Mouse (Mus musculus) forebrain, embryonic 11.5 days (tissue): ENCODE measurements at regions not wholly inside any gene's neighbourhood (a gene's known extent, or its start where the extent isn't known, plus 50 kb on each side); places are given as distances from the start of the nearest gene placed in this dataset.

Experiments
- ATAC-seq: fragments of 200-750 bp; cut with Nextera tagmentation; replicated peaks from 2 replicates; pipeline ENCODE4 v1.8.0; 2017; ENCODE audit warnings: moderate TSS enrichment; ENCODE audit not compliant: low FRiP score
- DNase-seq: peaks from one replicate; pipeline ENCODE4 v3.0.0-alpha.2; 2017; ENCODE audit warnings: low spot score
- H3K27ac ChIP-seq: fragments of 300-500 bp; sonication (generic); 2 replicates; pipeline ENCODE4 v1.5.1; 2014; ENCODE audit warnings: low read depth, low read length
- H3K27me3 ChIP-seq: fragments of 300-500 bp; sonication (generic); 2 replicates; pipeline ENCODE4 v1.6.1; 2014; ENCODE audit warnings: mild to moderate bottlenecking, low read length, mixed read lengths; ENCODE audit not compliant: control insufficient read depth, insufficient read depth
- H3K36me3 ChIP-seq: fragments of 300-500 bp; sonication (generic); 2 replicates; pipeline ENCODE4 v1.6.1; 2014; ENCODE audit warnings: mild to moderate bottlenecking, low read length, moderate library complexity, mixed read lengths; ENCODE audit not compliant: control insufficient read depth, insufficient read depth
- H3K4me1 ChIP-seq: fragments of 300-500 bp; sonication (generic); replicated peaks from 2 replicates; pipeline ENCODE4 v1.6.1; 2014; ENCODE audit warnings: low read length, mixed read lengths; ENCODE audit not compliant: control insufficient read depth, insufficient read depth
- H3K4me2 ChIP-seq: fragments of 300-500 bp; sonication (generic); 2 replicates; pipeline ENCODE4 v1.6.1; 2014; ENCODE audit warnings: low read depth, mild to moderate bottlenecking, low read length, moderate library complexity, mixed read lengths; ENCODE audit not compliant: severe bottlenecking
- H3K4me3 ChIP-seq: fragments of 300-500 bp; sonication (generic); 2 replicates; pipeline ENCODE4 v1.5.1; 2014; ENCODE audit warnings: low read depth, low read length
- H3K9ac ChIP-seq: fragments of 300-500 bp; sonication (generic); 2 replicates; pipeline ENCODE4 v1.6.1; 2014; ENCODE audit warnings: low read length
- H3K9me3 ChIP-seq: fragments of 300-500 bp; sonication (generic); 2 replicates; pipeline ENCODE4 v1.6.1; 2016; ENCODE audit warnings: low read length, mixed read lengths; ENCODE audit not compliant: control insufficient read depth
- WGBS: fragments of 180-500 bp; shearing (Covaris S2); extraction: QIAGEN DNeasy Blood & Tissue Kit; methylation state at CpG from one replicate; pipeline ENCODE4 v1.1.7; 2014; 5-methylcytosine and 5-hydroxymethylcytosine counted together

DNA sequence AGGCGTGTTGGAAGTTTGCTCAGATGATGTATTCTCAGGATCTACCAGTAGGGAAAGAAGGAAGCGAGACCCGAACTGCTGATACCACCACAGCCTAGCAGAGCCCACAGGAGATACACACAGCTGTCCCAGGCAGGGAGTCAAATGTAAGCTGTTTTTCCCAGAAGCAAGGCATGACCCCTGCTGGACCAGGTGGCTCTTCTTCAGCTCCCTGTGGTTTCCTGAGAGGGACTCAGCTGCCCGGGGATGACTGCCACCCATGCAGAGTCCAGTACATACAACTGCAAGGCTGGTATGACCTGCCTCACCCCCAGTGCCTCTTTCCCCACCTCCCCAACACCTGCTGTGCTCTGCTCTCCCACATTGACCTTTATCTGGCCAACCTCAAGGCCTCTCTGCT, 184.4 kb downstream of the Tmem132e start:
- no peak for DNase-seq
- no peaks in the 10 kb centered on the region for H3K27me3 ChIP-seq
- WGBS, result 87% methylated on average over 4 of the region's 4 CpGs

DNA sequence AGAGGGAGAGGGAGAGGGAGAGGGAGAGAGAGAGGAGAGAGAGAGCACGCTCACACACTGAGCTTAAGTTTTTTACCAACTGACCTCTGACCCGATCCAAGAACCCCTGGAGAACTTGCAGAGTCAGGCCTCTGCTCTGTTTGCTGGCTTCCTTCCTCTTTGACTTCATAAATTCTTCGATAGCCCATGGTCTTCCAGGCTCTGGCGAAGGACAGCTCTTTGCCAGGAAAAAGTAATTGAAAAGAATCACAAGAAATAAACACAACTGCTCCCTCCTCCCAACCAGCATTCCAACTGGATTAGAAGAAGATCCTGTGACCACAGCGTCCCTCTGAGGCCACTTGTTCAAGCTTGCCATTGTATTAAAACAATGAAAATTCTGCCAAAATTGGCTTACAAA, 182.8 kb downstream of the Tmem132e start:
- Histone ChIP-seq H3K4me3 (no peak overlapping the region), H3K4me1 (no peaks in the 10 kb centered on the region), H3K9me3 (no peaks in the 10 kb centered on the region), H3K9ac (no peak overlapping the region), H3K27me3 (no peaks in the 10 kb centered on the region), H3K27ac (no peak overlapping the region), H3K36me3 (no peaks in the 10 kb centered on the region), H3K4me2 (no peak overlapping the region)
- no peak for ATAC-seq
- no peak for DNase-seq
- WGBS, result 18% methylated on average over 5 of the region's 5 CpGs

More for the DNA sequence above, 184.4 kb downstream of the Tmem132e start:
- Histone ChIP-seq H3K9ac (no peak overlapping the region), H3K4me3 (no peak overlapping the region), H3K36me3 (no peaks in the 10 kb centered on the region), H3K4me2 (no peak overlapping the region), H3K4me1 (no peaks in the 10 kb centered on the region), H3K27ac (no peak overlapping the region), H3K9me3 (no peaks in the 10 kb centered on the region)
- no peak for ATAC-seq

DNA sequence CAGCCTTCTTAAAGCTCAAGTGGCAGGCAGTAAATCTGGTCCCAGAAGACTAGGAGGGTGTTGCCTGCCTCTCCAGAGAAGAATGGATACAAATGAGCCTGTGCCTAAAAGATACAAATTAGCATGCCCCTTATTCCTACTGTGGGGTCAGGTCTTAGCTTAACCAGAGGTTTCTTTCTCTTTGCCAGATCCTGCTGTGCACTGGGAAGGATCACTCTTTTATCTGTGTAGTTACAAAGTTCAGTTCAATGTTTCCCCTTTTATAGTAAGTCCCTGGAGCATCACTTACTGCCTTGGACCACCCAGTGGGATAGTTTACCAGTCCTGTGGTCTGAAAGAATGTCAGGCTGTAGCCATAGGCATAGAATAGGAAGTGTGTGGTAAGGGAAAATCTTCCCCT, 181.1 kb downstream of the Tmem132e start:
- Histone ChIP-seq H3K9ac (no peak overlapping the region), H3K9me3 (no peaks in the 10 kb centered on the region), H3K4me1 (no peaks in the 10 kb centered on the region), H3K4me3 (no peak overlapping the region), H3K36me3 (no peaks in the 10 kb centered on the region), H3K27me3 (no peaks in the 10 kb centered on the region), H3K27ac (no peak overlapping the region), H3K4me2 (no peak overlapping the region)
- ATAC-seq (no peak), DNase-seq (no peak)

DNA sequence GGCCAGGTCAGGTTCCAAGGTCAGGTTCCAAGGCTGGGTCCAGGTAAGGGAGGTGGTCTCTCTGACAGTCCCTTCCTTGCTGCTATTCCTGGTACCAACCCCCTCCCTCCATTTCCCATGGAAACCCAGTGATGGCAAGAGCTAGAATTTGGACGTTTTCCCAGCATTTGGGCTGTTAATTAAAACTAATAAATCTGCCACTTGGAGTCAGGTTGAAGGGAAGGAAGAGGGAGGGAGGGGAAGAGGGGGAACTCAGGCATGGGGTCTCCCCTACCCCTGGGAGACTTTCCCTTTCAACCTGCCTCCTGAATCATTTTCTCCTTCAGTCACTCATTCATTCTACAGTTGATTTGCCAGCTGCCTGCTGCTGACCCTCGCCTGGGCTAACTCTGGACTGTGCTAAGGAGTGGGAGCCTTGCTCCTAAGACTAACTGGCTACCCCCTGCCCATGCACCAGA, 179.5 kb downstream of the Tmem132e start:
- Histone ChIP-seq H3K4me3 (no peak overlapping the region), H3K27me3 (no peaks in the 10 kb centered on the region), H3K9me3 (no peaks in the 10 kb centered on the region), H3K36me3 (no peaks in the 10 kb centered on the region), H3K27ac (no peak overlapping the region), H3K4me2 (no peak overlapping the region), H3K9ac (no peak overlapping the region), H3K4me1 (no peaks in the 10 kb centered on the region)
- WGBS, result 56% methylated on average over 2 of the region's 2 CpGs
- ATAC-seq (no peak), DNase-seq (no peak)

DNA sequence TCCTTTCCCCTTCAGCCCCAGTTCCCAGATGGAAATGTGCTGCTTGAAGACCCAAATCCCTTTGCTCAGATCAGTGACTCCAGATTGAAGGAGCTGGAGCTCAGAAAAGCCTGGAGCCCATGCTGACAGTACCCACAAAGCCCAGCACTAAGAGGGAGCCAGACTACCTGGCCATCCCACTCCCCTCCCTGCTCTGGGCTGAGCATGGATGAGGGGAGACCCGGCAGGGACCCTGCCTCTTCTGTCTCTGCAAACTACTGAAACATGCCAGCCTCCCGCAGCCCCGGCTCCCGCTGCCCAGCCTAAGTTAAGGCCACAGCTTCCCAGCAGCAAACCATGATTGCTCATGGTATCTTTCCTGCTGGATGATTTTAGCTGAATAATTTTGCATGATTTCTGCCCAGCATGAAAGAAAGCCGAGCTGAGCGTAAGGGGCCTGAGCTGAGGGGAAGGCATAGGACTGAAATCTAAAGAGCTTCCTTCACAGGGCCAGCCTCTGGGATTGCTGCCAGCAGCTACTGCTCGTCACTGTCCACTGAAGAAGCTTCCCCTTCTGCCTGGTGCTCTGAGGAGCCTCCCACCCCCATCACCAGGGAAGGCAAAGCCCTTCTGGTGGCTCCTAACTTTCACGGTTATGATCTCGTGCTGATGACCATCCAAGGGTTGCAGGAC, 178.4 kb downstream of the Tmem132e start:
- Histone ChIP-seq H3K27me3 (no peaks in the 10 kb centered on the region), H3K4me1 (no peaks in the 10 kb centered on the region), H3K9ac (no peak overlapping the region), H3K9me3 (no peaks in the 10 kb centered on the region), H3K27ac (no peak overlapping the region), H3K36me3 (no peaks in the 10 kb centered on the region), H3K4me3 (no peak overlapping the region), H3K4me2 (no peak overlapping the region)
- DNase-seq (no peak), ATAC-seq (no peak)
- WGBS, result 68% methylated on average over 9 of the region's 9 CpGs

DNA sequence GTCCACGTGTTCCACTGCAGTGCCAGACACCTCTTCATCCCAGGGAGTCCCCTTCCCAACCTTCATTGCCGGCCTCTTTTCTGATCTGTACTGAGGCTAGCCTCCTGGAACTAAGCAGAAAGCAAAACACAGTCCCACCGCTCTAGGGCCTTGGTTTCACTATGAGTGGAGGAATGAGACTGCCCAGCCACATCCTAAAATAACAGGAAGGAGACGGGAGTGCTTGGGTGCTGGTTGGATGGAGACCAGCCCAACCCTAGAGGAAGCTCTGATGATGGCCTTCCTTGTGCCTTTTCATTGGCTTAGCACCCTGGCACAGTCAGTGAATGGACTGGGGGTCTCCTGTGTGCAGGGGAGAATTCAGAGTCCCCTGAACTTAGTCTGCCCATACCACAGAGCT, 177.4 kb downstream of the Tmem132e start:
- Histone ChIP-seq H3K4me1 (no peaks in the 10 kb centered on the region), H3K9ac (no peak overlapping the region), H3K36me3 (no peaks in the 10 kb centered on the region), H3K27ac (no peak overlapping the region), H3K27me3 (no peaks in the 10 kb centered on the region), H3K9me3 (no peaks in the 10 kb centered on the region), H3K4me3 (no peak overlapping the region), H3K4me2 (no peak overlapping the region)
- ATAC-seq, result no peak
- 82% methylated on average over 4 of the region's 4 CpGs for WGBS
- no peak for DNase-seq

DNA sequence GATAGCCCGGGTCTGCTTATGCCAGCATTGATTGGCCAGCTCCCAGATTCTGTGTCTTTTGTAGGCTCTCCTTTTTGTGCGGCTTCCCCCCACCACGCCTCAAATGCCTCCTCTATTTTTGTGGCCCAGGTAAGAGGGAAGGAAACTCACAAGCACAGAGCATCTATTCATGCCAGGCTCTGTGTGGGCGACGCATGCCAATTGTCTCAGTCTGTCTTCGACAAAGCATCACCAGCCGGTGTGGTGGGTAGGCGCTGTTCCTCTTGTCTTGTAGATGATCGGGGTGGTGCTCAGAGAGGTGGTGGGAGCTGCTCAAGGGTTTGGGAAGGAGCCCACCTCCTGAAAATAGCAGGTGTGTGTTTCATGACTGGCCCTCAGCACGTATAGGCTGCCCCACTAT, 175.5 kb downstream of the Tmem132e start:
- no peak overlapping the region for H3K9ac ChIP-seq
- no peak for ATAC-seq

DNA sequence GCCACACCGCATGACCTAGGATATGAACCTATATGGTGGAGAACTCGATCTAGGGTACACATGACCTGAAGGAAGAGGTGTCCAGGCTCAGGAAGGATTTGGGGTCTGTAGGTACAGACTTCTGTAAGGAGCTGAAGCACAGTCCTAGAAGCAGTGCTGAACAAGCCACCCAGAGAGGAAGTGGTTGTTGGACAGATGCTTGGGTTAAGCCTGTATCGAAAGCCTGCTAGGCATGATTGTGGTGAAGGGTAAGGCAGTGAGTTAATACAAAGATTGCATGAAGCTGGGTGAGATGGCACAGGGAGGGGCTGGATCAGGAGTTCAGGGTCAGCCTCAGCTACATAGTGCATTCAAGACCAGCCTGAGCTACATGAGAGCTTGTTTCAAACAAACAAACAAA, 153.3 kb downstream of the Tmem132e start:
- H3K4me3 ChIP-seq, result no peak overlapping the region
- ATAC-seq, result no peak
- WGBS, result 90% methylated on average over 3 of the region's 3 CpGs

More for the DNA sequence above, 175.5 kb downstream of the Tmem132e start:
- Histone ChIP-seq H3K4me2 (no peak overlapping the region), H3K4me3 (no peak overlapping the region), H3K27me3 (no peaks in the 10 kb centered on the region), H3K27ac (no peak overlapping the region), H3K36me3 (no peaks in the 10 kb centered on the region), H3K9me3 (no peaks in the 10 kb centered on the region), H3K4me1 (no peaks in the 10 kb centered on the region)
- no peak for DNase-seq
- 89% methylated on average over 10 of the region's 10 CpGs for WGBS

DNA sequence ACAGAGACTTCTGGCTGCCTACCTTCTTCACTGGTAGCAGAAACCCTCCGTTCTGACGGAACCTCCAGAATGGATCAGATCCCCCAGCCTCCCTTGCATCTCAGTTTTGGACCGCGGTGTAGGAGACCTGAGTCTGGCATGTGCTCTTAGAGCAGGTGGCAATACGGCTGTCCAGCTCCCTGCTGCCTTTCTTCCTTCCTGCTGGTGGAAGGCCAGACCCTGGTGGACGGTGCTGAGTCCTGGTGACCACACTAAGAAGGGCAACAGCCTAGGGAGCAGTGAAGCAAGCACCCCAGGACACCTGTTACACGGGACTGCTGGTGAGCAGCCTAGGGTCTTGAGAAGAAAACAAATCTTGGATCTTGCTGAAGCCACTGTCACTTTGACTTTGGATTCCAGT, 152.7 kb downstream of the Tmem132e start:
- Histone ChIP-seq H3K27me3 (no peaks in the 10 kb centered on the region), H3K27ac (no peak overlapping the region), H3K36me3 (no peaks in the 10 kb centered on the region), H3K9ac (no peak overlapping the region), H3K4me1 (no peaks in the 10 kb centered on the region), H3K9me3 (no peaks in the 10 kb centered on the region), H3K4me2 (no peak overlapping the region), H3K4me3 (no peak overlapping the region)
- DNase-seq (no peak), ATAC-seq (no peak)
- 92% methylated on average over 7 of the region's 7 CpGs for WGBS

More for the DNA sequence above, 153.3 kb downstream of the Tmem132e start:
- Histone ChIP-seq H3K36me3 (no peaks in the 10 kb centered on the region), H3K27me3 (no peaks in the 10 kb centered on the region), H3K9ac (no peak overlapping the region), H3K9me3 (no peaks in the 10 kb centered on the region), H3K27ac (no peak overlapping the region), H3K4me1 (no peaks in the 10 kb centered on the region), H3K4me2 (no peak overlapping the region)
- no peak for DNase-seq
